Mouse (Mus musculus) intestine, postnatal 0 days (tissue): ENCODE results near the gene 4930548H24Rik. TPM values are rescaled to one million over a fixed set of nuclear protein-coding genes. Genes with fewer than 3 reads are reported as not detected.

Source experiments
- ATAC-seq: fragments of 200-750 bp; cut with Nextera tagmentation; 2 replicates; pipeline ENCODE4 v1.8.0; 2017; ENCODE audit warnings: mild to moderate bottlenecking, moderate TSS enrichment, moderate library complexity
- H3K27ac ChIP-seq: fragments of 300-500 bp; sonication (generic); 2 replicates; pipeline ENCODE4 v1.5.1; 2014; ENCODE audit warnings: mild to moderate bottlenecking, low read depth, low read length, moderate library complexity
- H3K27me3 ChIP-seq: fragments of 300-500 bp; sonication (generic); replicated peaks from 2 replicates; pipeline ENCODE4 v1.6.1; 2014; ENCODE audit warnings: low read length, mixed read lengths; ENCODE audit not compliant: control insufficient read depth, insufficient read depth
- H3K36me3 ChIP-seq: fragments of 300-500 bp; sonication (generic); 2 replicates; pipeline ENCODE4 v1.6.1; 2014; ENCODE audit warnings: mild to moderate bottlenecking, moderate library complexity; ENCODE audit not compliant: control insufficient read depth, insufficient read depth
- H3K4me1 ChIP-seq: fragments of 300-500 bp; sonication (generic); replicated peaks from 2 replicates; pipeline ENCODE4 v1.6.1; 2014; ENCODE audit warnings: antibody characterized with exemption, low read length, mixed read lengths; ENCODE audit not compliant: control insufficient read depth, insufficient read depth
- H3K4me2 ChIP-seq: fragments of 300-500 bp; sonication (generic); replicated peaks from 2 replicates; pipeline ENCODE4 v1.6.1; 2014; ENCODE audit warnings: low read depth, mild to moderate bottlenecking, moderate library complexity
- H3K4me3 ChIP-seq: fragments of 300-500 bp; sonication (generic); 2 replicates; pipeline ENCODE4 v1.5.1; 2014; ENCODE audit warnings: low read depth, low read length
- H3K9ac ChIP-seq: fragments of 300-500 bp; sonication (generic); 2 replicates; pipeline ENCODE4 v1.6.1; 2014; ENCODE audit warnings: mild to moderate bottlenecking, low read depth, low read length
- H3K9me3 ChIP-seq: fragments of 300-500 bp; sonication (generic); 2 replicates; pipeline ENCODE4 v1.6.1; 2016; ENCODE audit warnings: mixed run types; ENCODE audit not compliant: control insufficient read depth
- CTCF ChIP-seq: sonication (generic); IDR thresholded peaks from 2 replicates; pipeline ENCODE4 v1.5.1; 2016; ENCODE audit warnings: low read depth, mild to moderate bottlenecking, control low read depth, antibody characterized with exemption, moderate library complexity
- WGBS: fragments of 180-500 bp; shearing (Covaris S2); extraction: QIAGEN DNeasy Blood & Tissue Kit; methylation state at CpG from one replicate; pipeline ENCODE4 v1.1.7; 2014; 5-methylcytosine and 5-hydroxymethylcytosine counted together
- polyA plus RNA-seq: library from polyadenylated mRNA; unstranded; fragments of >200 nt; fragmentation: Nextera tagmentation; extraction: Ambion mirVana; gene quantifications from 2 replicates; pipeline ENCODE4 v1.2.1, GENCODE M21; 2015

4930548H24Rik gene
- not detected in 2 replicates for polyA plus RNA-seq

- Histone ChIP-seq H3K9ac (no peak within 1 kb of the TSS), H3K9me3 (no peaks in the 10 kb centered on the region), H3K27me3 (no peaks in the 10 kb centered on the region), H3K4me2 (no peak within 1 kb of the TSS), H3K4me3 (no peak within 1 kb of the TSS), H3K36me3 (peaks cover 12% of the 10 kb centered on the region), H3K4me1 (no peaks in the 10 kb centered on the region), H3K27ac (no peak within 1 kb of the TSS)
- no peak for ATAC-seq
- WGBS: 97% methylated on average over 3 of the region's 3 CpGs
- no peak for TF ChIP-seq CTCF
These were observed at the start of gene 4930548H24Rik for GRCm38 (mm10) chr5:31485440-31485839. Gene 4930548H24Rik, plus strand, starts transcription at chr5:31485740.

GRCm38 (mm10) chr5:31451336-31451735, 34.2 kb upstream of the 4930548H24Rik start:
- H3K4me1 ChIP-seq: no peaks in the 10 kb centered on the region
- H3K9me3 ChIP-seq: no peaks in the 10 kb centered on the region
- 52% methylated on average over 2 of the region's 2 CpGs for WGBS
- no peaks in the 10 kb centered on the region for H3K27me3 ChIP-seq
- no peak overlapping the region for H3K4me3 ChIP-seq
- ATAC-seq: peak; percentile 50; the same call in 1 of the 2 replicates
- H3K4me2 ChIP-seq: peak overlapping the region; percentile 74; the same call in 1 of the 2 replicates
- TF ChIP-seq CTCF: no peak
- H3K27ac ChIP-seq: peak overlapping the region; percentile 76; the same call in 1 of the 2 replicates
- no peak overlapping the region for H3K9ac ChIP-seq
- H3K36me3 ChIP-seq: no peaks in the 10 kb centered on the region

- Histone ChIP-seq H3K36me3 (no peaks in the 10 kb centered on the region), H3K9ac (peak within 1 kb of the TSS; percentile 53), H3K4me2 (peak within 1 kb of the TSS; percentile 74), H3K9me3 (no peaks in the 10 kb centered on the region), H3K27me3 (no peaks in the 10 kb centered on the region), H3K4me3 (peak within 1 kb of the TSS; percentile 51), H3K4me1 (no peaks in the 10 kb centered on the region), H3K27ac (peak within 1 kb of the TSS; percentile 76)
- no peak for TF ChIP-seq CTCF
- 5% methylated on average over 23 of the region's 23 CpGs for WGBS
- ATAC-seq: peak; percentile 96
These were observed 33.5 kb upstream of the 4930548H24Rik start, which contains the start of gene Zfp512 for GRCm38 (mm10) chr5:31451878-31452561. Gene Zfp512, plus strand, starts transcription at chr5:31452431.

GRCm38 (mm10) chr5:31452562-31452878, 33.0 kb upstream of the 4930548H24Rik start:
- peak overlapping the region; percentile 76 for H3K27ac ChIP-seq
- ATAC-seq: peak; percentile 16; the same call in 1 of the 2 replicates

GRCm38 (mm10) chr5:31452886-31453410, 32.6 kb upstream of the 4930548H24Rik start:
- 10% methylated on average over 7 of the region's 7 CpGs for WGBS

More at GRCm38 (mm10) chr5:31452562-31452878, 33.0 kb upstream of the 4930548H24Rik start:
- H3K27me3 ChIP-seq: no peaks in the 10 kb centered on the region
- under 1% methylated on average over 11 of the region's 11 CpGs for WGBS
- peak overlapping the region; percentile 53 for H3K9ac ChIP-seq
- no peaks in the 10 kb centered on the region for H3K36me3 ChIP-seq
- H3K9me3 ChIP-seq: no peaks in the 10 kb centered on the region
- peak overlapping the region; percentile 51 for H3K4me3 ChIP-seq
- TF ChIP-seq CTCF: no peak
- H3K4me1 ChIP-seq: no peaks in the 10 kb centered on the region
- H3K4me2 ChIP-seq: peak overlapping the region; percentile 74

GRCm38 (mm10) chr5:31467798-31468197, 17.7 kb upstream of the 4930548H24Rik start:
- no peak overlapping the region for H3K9ac ChIP-seq
- ATAC-seq: no peak
- 84% methylated on average over 3 of the region's 3 CpGs for WGBS
- H3K4me1 ChIP-seq: no peaks in the 10 kb centered on the region
- no peaks in the 10 kb centered on the region for H3K27me3 ChIP-seq
- peaks cover 53% of the 10 kb centered on the region for H3K36me3 ChIP-seq
- TF ChIP-seq CTCF: no peak
- no peak overlapping the region for H3K4me2 ChIP-seq
- no peaks in the 10 kb centered on the region for H3K9me3 ChIP-seq
- no peak overlapping the region for H3K4me3 ChIP-seq
- no peak overlapping the region for H3K27ac ChIP-seq

More at GRCm38 (mm10) chr5:31452886-31453410, 32.6 kb upstream of the 4930548H24Rik start:
- Histone ChIP-seq H3K27ac (no peak overlapping the region), H3K27me3 (no peaks in the 10 kb centered on the region), H3K4me3 (peak overlapping the region; percentile 51), H3K9ac (peak overlapping the region; percentile 53), H3K4me1 (no peaks in the 10 kb centered on the region), H3K36me3 (no peaks in the 10 kb centered on the region), H3K9me3 (no peaks in the 10 kb centered on the region), H3K4me2 (peak overlapping the region; percentile 74)
- no peak for ATAC-seq
- TF ChIP-seq CTCF: no peak
